ENCODE assay signal across 9 mouse cellular contexts in genomic region chrX:141175353-141175752, GRCm38 (mm10).
DNase-seq lines count a peak whose midpoint lies in the region; TF ChIP-seq lines count a peak whose summit lies in the region.
"Had no signal": no experiment of that assay in that cellular context is flagged by ENCODE, and none has a peak within 500 bp of the region (broad histone marks: within the 10 kb centered on the region; RNA-seq: fewer than 3 reads in every experiment).

No protein-coding gene starts in this region.

- TF ChIP-seq POLR2A in heart, adult 2 months (IDR thresholded peaks at IDR 0.05; ENCODE audit: insufficient read depth, low read depth, low read length), result no peak

- H3K27me3 ChIP-seq in heart, adult 2 months (ENCODE audit: control insufficient read depth, insufficient read depth, low read length), result no peaks in the 10 kb centered on the region

- H3K27ac ChIP-seq in heart, adult 2 months, result no peak overlapping the region
- H3K27ac ChIP-seq: neural tube, embryonic 13.5 days had no signal

- intact Hi-C loops in heart, adult 2 months (cut with DNase I), result loop anchor here (2.0 kb wide), 1 partner anchor 921 kb away; no protein-coding TSS in a partner anchor

- no peak overlapping the region for H3K4me3 ChIP-seq in heart, adult 2 months
- H3K4me3 ChIP-seq: neural tube, embryonic 13.5 days had no signal

- no peak for DNase-seq in heart, adult 2 months
- DNase-seq in heart, adult 11 months, result no peak
- DNase-seq in right cerebral cortex, adult 18-20 months, result peak; percentile 15
- DNase-seq in right cerebral cortex, postnatal 36 days (ENCODE audit: low spot score in 2 of 2), result no peak
- peak; percentile 56 for DNase-seq in embryo, embryonic 11 days
- peak; percentile 45 to 56 for DNase-seq in layer of hippocampus, postnatal 10 days (ENCODE audit: low spot score in 2 of 2)
- DNase-seq in right cerebral cortex, postnatal 25 days, result peak; percentile 8
- DNase-seq in yolk sac, embryonic 10.5 days (ENCODE audit: low spot score), result no peak

- TF ChIP-seq EP300 in heart, adult 2 months (IDR thresholded peaks at IDR 0.05; ENCODE audit: insufficient read depth, low read depth, low read length), result no peak

- TF ChIP-seq CTCF in heart, adult 2 months (IDR thresholded peaks at IDR 0.05), result peak; percentile 73

- no peaks in the 10 kb centered on the region for H3K79me2 ChIP-seq in heart, adult 2 months (replicated peaks; ENCODE audit: control insufficient read depth, insufficient read depth, low read length)

- H3K36me3 ChIP-seq in heart, adult 2 months (ENCODE audit: control insufficient read depth, insufficient read depth, low read length), result no peaks in the 10 kb centered on the region
- H3K36me3 ChIP-seq: neural tube, embryonic 13.5 days had no signal

- WGBS in heart, adult 2 months, result 42% methylated on average over 7 of the region's 7 CpGs

- H3K4me1 ChIP-seq in heart, adult 2 months (ENCODE audit: control insufficient read depth, insufficient read depth, low read length), result no peaks in the 10 kb centered on the region
- H3K4me1 ChIP-seq: neural tube, embryonic 13.5 days had no signal

- H3K9ac ChIP-seq in heart, adult 2 months (ENCODE audit: low read depth, low read length), result no peak overlapping the region
- H3K9ac ChIP-seq: neural tube, embryonic 13.5 days had no signal

Comparison
In these comparisons a context has a peak if more than half of its experiments do, and no peak if none do; other contexts are left out.
1. DNase-seq: peak in right cerebral cortex, adult 18-20 months (single experiment), embryo, embryonic 11 days (single experiment), layer of hippocampus, postnatal 10 days (2 of 2) and right cerebral cortex, postnatal 25 days (single experiment); none in heart, adult 2 months (0 of 2), heart, adult 11 months (single experiment), right cerebral cortex, postnatal 36 days (0 of 2) and yolk sac, embryonic 10.5 days (single experiment).